Mouse (Mus musculus) erythroblast, embryonic 14.5 days (primary cell): ENCODE results near the gene Lcp2. TPM values are rescaled to one million over a fixed set of nuclear protein-coding genes. Genes with fewer than 3 reads are reported as not detected.

Experiments
- H3K27me3 ChIP-seq: 2 replicates; pipeline ENCODE4 v1.6.1; 2012; ENCODE audit warnings: inconsistent platforms; ENCODE audit not compliant: control insufficient read depth
- H3K36me3 ChIP-seq: 2 replicates; pipeline ENCODE4 v1.6.1; 2012; ENCODE audit warnings: mild to moderate bottlenecking, inconsistent platforms; ENCODE audit not compliant: control insufficient read depth
- H3K4me1 ChIP-seq: 2 replicates; pipeline ENCODE4 v1.6.1; 2012; ENCODE audit warnings: inconsistent platforms; ENCODE audit not compliant: control insufficient read depth
- H3K4me3 ChIP-seq: replicated peaks from 2 replicates; pipeline ENCODE3; 2012; ENCODE audit warnings: moderate library complexity, mild to moderate bottlenecking, inconsistent platforms
- H3K9me3 ChIP-seq: 2 replicates; pipeline ENCODE4 v1.6.1; 2012; ENCODE audit warnings: low read length, inconsistent platforms, mixed read lengths; ENCODE audit not compliant: control insufficient read depth
- GATA1 ChIP-seq: IDR thresholded peaks from 2 replicates; pipeline ENCODE4 v1.6.1; 2012; ENCODE audit warnings: low read length, inconsistent platforms, mixed read lengths
- TAL1 ChIP-seq: IDR thresholded peaks from 3 replicates; pipeline ENCODE4 v1.6.1; 2012; ENCODE audit warnings: low read length, inconsistent platforms, mixed read lengths
- polyA plus RNA-seq: library from polyadenylated mRNA; stranded (reverse); fragments of >175 nt; gene quantifications from 2 replicates; pipeline ENCODE4 v1.2.3, GENCODE M21; 2012

Lcp2 gene
- polyA plus RNA-seq: 0.05 and 0.10 TPM in 2 replicates

DNA sequence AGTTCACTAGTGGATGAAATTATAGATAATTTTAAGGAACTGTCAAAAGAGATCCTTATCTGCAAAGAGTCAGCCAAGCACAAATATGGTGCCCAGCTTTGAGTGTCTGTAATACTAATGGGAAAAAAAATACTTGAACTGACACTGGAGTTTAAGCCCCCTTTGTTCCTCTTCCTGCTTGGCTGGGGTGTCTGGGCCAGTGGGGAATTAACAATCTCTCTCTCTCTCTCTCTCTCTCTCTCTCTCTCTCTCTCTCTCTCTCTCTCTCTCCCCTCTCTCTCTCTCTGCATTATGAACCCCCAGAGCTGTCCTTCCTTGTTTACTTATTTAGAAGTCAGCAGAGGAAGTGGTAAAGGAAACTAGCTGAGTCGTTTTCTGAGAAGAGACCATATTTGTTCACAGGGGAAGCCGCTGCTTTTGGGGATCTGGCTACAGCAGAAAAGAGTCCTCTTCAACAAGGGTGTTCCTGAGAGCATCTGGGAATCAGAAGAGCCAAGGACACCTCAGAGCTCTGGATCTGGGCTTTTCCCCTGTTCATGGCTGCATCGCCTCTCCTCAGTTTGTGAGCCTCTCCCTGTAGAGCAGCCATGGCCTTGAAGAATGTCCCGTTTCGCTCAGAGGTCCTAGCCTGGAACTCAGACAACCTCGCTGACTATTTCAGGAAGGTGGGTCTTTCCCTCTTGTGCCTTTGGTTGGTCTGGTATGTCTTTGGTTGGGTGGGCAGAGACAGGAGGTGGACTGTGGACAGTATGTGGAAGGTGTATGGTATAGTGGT, at the start of gene Lcp2:
Gene Lcp2 (plus strand): TSS at position 154 of the 775 bp plus-strand sequence.
- TF ChIP-seq TAL1: no peak
- TF ChIP-seq GATA1: no peak
- Histone ChIP-seq H3K4me3 (peak within 1 kb of the TSS; percentile 16), H3K36me3 (no peaks in the 10 kb centered on the region), H3K27me3 (no peaks in the 10 kb centered on the region), H3K9me3 (no peaks in the 10 kb centered on the region), H3K4me1 (no peaks in the 10 kb centered on the region)

DNA sequence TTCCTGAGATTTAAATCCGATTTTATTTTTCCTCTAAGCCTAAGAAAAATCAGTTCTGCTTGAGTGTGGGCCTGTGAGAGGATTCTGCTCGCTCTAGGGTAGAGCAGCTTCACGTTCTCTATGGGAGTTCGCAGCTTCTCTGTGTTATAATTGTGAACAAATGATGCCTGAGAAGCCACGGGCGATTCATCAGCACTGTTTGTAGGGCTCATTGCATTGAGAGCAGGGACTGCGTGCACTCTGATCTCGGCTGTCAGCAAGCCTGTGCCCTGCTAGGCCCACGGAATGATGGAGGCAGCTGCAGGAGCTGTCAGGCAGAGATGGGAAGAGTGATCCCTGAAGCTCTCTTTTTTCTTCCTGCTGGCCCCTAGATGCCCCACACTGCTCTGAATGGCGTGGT, 48.5 kb upstream of the Lcp2 start:
- H3K4me3 ChIP-seq: no peak overlapping the region
- no peaks in the 10 kb centered on the region for H3K36me3 ChIP-seq
- H3K9me3 ChIP-seq: no peaks in the 10 kb centered on the region
- no peaks in the 10 kb centered on the region for H3K27me3 ChIP-seq
- TF ChIP-seq TAL1 (no peak), GATA1 (no peak)
- no peaks in the 10 kb centered on the region for H3K4me1 ChIP-seq

DNA sequence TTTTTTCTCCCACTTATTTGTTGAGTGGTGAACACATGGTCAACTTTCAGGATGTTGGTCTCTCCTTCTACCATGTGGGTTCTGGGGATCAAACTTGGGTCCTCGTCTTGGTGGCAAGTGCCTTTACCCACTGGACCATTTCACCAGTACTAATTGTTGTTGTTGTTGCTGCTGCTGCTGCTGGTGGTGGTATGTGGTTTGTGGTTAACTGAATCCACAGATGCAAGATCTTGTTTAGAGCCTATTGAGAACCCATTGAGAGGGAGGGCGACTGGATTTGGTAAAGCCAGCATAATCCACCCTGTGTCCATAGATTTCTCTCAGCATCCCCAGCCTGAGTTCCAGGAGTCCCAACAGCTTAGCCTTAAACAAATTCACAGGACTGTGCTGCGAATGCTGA, 46.3 kb upstream of the Lcp2 start:
- TF ChIP-seq GATA1: no peak
- no peak for TF ChIP-seq TAL1
- Histone ChIP-seq H3K27me3 (no peaks in the 10 kb centered on the region), H3K4me3 (no peak overlapping the region), H3K9me3 (no peaks in the 10 kb centered on the region), H3K36me3 (no peaks in the 10 kb centered on the region), H3K4me1 (no peaks in the 10 kb centered on the region)

DNA sequence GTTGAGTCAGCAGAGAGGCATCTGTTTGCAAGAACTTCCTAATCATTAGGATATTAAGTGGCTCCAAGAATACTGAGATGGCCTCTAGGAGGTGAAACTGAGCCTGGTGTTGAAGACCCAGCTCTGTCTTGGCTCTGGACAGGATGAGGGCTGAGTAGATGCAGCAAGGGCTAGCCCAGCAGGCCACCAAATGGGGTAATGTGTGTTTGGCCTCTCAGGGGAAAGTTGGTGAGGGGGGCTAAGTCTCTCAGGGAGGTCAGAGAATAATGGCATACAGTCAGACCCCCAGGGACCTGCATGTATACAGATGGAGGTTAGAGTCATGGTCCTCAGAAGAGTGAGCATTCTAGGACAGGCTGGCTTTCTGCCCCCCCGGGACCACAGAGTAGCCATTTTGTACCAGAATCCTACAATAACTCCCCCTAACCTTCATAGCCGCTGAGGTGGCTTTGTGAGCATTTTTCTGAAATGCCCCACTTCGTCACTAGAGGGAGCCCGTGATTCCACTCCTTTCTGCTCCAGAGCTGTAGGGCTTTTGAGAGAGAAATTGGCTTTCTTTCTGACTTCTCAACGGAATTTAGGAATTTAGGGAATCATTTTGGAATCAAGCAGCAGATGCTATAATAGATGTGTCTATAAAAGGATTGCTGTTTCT, 44.7 kb upstream of the Lcp2 start:
- Histone ChIP-seq H3K4me1 (no peaks in the 10 kb centered on the region), H3K36me3 (no peaks in the 10 kb centered on the region), H3K9me3 (no peaks in the 10 kb centered on the region), H3K4me3 (no peak overlapping the region), H3K27me3 (no peaks in the 10 kb centered on the region)
- TF ChIP-seq TAL1: no peak
- no peak for TF ChIP-seq GATA1

DNA sequence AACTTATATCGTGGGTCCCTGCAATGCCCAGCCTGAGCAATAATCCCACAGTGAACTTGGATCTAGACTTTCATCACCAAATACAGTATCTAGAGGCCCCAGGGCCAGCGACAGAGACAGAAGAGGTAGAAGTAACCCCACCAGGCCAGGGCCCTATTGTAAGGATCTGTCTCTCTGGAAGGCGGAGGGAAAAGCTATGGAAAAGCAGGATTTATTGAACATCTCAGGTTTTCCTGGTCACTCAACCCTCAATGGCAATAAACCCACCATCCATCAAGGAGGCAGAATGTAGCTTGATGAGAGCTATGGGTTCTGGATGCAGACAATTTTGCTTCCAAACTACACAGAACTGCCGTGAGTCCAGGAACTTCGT, 44.1 kb upstream of the Lcp2 start:
- Histone ChIP-seq H3K4me1 (no peaks in the 10 kb centered on the region), H3K9me3 (no peaks in the 10 kb centered on the region), H3K36me3 (no peaks in the 10 kb centered on the region), H3K4me3 (no peak overlapping the region), H3K27me3 (no peaks in the 10 kb centered on the region)
- no peak for TF ChIP-seq GATA1
- TF ChIP-seq TAL1: no peak

DNA sequence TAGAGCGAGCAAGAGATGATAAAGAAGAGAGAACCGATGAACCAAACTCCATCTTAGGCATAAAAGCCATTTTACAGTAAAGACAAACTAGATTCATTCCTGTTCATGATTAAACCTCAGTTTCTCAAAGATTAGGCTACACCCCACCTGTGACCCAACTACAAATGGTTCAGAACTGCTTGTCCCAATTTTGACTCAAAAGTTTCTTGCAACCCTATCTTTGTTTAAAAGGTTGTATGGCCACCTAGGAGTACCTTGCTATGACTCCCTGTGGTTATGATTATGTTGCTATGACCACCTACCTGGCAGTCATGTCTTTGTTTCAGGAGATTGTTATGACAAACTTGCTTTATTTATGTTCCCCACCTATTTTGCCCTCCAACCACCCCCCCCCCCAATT, 39.1 kb upstream of the Lcp2 start:
- Histone ChIP-seq H3K4me3 (no peak overlapping the region), H3K4me1 (peaks cover 9% of the 10 kb centered on the region), H3K9me3 (no peaks in the 10 kb centered on the region), H3K36me3 (no peaks in the 10 kb centered on the region), H3K27me3 (no peaks in the 10 kb centered on the region)
- TF ChIP-seq TAL1: no peak
- TF ChIP-seq GATA1: no peak

DNA sequence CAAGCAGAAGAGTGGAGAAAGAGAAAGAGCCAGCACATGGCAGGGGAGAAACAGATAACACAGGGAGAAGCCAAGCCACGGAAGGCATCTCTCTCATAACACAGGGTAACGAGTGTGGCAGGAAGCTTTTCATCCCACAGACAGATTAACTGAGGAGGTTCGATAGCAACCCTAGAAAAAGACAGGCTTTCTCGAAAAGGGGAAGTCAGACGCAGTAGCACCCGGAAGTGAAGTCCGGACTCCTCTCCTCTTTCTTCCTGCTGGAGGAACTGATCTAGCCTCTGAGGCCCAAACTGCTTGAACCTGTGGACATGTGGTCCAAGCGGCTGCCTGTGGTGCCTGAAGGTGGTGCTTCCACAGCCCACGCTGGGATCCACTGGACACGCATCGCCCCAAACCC, 38.5 kb upstream of the Lcp2 start:
- Histone ChIP-seq H3K36me3 (no peaks in the 10 kb centered on the region), H3K9me3 (no peaks in the 10 kb centered on the region), H3K4me1 (peaks cover 9% of the 10 kb centered on the region), H3K4me3 (peak overlapping the region; percentile 17), H3K27me3 (no peaks in the 10 kb centered on the region)
- TF ChIP-seq GATA1 (no peak), TAL1 (no peak)

DNA sequence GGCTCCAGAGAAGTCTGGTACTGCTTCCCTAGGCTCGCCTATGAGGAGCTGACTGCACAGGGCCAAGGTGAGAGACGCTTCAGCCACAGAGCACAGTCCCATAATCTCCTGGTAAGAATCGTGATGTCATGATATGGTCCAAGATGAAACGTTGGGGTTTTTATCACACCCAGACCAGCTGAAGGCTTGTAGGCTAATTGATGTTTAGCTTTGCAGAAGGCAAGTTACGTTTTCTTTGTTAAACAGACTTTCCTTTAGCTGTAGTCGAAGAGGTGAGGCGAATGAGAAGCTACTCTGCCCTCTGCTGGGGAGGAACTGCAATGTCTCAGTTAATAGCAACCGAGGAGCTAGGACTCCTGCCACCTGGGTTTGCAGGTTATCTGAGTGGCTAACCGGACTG, 38.0 kb upstream of the Lcp2 start:
- no peaks in the 10 kb centered on the region for H3K36me3 ChIP-seq

DNA sequence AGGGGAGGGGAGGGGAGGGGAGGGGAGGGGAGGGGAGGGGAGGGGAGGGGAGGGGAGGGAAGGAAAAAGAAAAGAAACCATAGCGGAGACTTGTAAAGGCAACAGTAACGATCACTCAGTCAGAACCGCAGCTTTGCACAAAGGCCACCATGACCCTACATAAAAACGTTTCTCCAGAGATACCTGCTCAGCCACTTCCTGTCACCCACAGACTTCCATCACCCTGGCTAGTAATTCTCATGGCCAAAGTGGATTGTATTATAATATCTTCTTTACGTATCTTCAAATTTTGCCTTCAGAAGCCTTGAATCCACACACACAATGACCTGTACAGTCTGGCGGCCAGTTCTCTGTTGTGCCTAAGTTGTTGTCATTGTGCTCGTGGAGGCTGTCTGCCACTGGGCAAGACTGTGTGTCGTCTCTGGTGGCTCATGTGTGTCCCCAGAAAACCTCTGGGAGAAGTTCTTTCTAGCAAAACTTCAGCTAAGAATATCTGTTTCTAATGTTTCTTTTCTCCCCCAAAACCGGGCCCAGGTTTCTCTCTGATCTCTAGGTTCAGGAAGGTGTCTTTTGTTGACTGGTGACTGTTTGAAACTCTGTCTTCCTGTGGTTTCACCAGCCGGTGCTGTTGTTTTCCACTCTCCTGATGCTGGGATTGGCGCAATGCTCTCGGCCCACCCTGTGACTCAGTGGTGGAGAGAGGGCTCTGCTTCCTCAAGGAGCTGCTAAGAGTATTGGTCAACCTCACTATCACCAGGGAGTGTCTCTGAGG, 37.2 kb upstream of the Lcp2 start:
- Histone ChIP-seq H3K27me3 (no peaks in the 10 kb centered on the region), H3K4me3 (no peak overlapping the region), H3K36me3 (no peaks in the 10 kb centered on the region), H3K4me1 (peaks cover 9% of the 10 kb centered on the region), H3K9me3 (no peaks in the 10 kb centered on the region)
- no peak for TF ChIP-seq TAL1
- TF ChIP-seq GATA1: no peak

More for the DNA sequence above, 38.0 kb upstream of the Lcp2 start:
- peak overlapping the region; percentile 17 for H3K4me3 ChIP-seq
- no peak for TF ChIP-seq TAL1
- no peak for TF ChIP-seq GATA1
- no peaks in the 10 kb centered on the region for H3K27me3 ChIP-seq
- no peaks in the 10 kb centered on the region for H3K9me3 ChIP-seq
- H3K4me1 ChIP-seq: peaks cover 9% of the 10 kb centered on the region
